Mouse (Mus musculus) fibroblast of lung, adult 2 months (primary cell): Measurements from ENCODE around the gene Cfap100.

ENCODE experiments used
- DNase-seq: peaks from one replicate; pipeline ENCODE4 v3.0.0-alpha.2; 2011; ENCODE audit warnings: low read depth

The Cfap100 gene

GRCm38 (mm10) chr6:90428380-90428974 is at the start of gene Cfap100:
Gene Cfap100, minus strand, starts transcription at chr6:90428797.
- peak; percentile 44 for DNase-seq

- no peak for DNase-seq
These were observed 48.4 kb upstream of the Cfap100 start for GRCm38 (mm10) chr6:90476941-90477518.

- DNase-seq, result no peak
These were observed 47.2 kb upstream of the Cfap100 start for GRCm38 (mm10) chr6:90475854-90476212.

GRCm38 (mm10) chr6:90475176-90475853 is 46.7 kb upstream of the Cfap100 start:
- no peak for DNase-seq

GRCm38 (mm10) chr6:90474361-90474750 is 45.8 kb upstream of the Cfap100 start:
- no peak for DNase-seq

- no peak for DNase-seq
These were observed 45.2 kb upstream of the Cfap100 start for GRCm38 (mm10) chr6:90473630-90474360.

- DNase-seq, result no peak
These were observed 44.1 kb upstream of the Cfap100 start for GRCm38 (mm10) chr6:90472697-90473096.

- DNase-seq, result no peak
These were observed 43.5 kb upstream of the Cfap100 start for GRCm38 (mm10) chr6:90472079-90472478.

- no peak for DNase-seq
These were observed 42.4 kb upstream of the Cfap100 start for GRCm38 (mm10) chr6:90470947-90471541.

GRCm38 (mm10) chr6:90470255-90470654 is 41.7 kb upstream of the Cfap100 start:
- no peak for DNase-seq

GRCm38 (mm10) chr6:90469041-90469440 is 40.4 kb upstream of the Cfap100 start:
- DNase-seq, result no peak

- DNase-seq, result no peak
These were observed 39.6 kb upstream of the Cfap100 start for GRCm38 (mm10) chr6:90468216-90468615.

GRCm38 (mm10) chr6:90466847-90467410 is 38.3 kb upstream of the Cfap100 start:
- DNase-seq, result no peak

GRCm38 (mm10) chr6:90466079-90466478 is 37.5 kb upstream of the Cfap100 start:
- DNase-seq, result peak; percentile 83

GRCm38 (mm10) chr6:90465028-90465640 is 36.5 kb upstream of the Cfap100 start:
- no peak for DNase-seq

GRCm38 (mm10) chr6:90463890-90464421 is 35.4 kb upstream of the Cfap100 start:
- no peak for DNase-seq

GRCm38 (mm10) chr6:90463228-90463862 is 34.7 kb upstream of the Cfap100 start:
- DNase-seq, result peak; percentile 91

- no peak for DNase-seq
These were observed 34.2 kb upstream of the Cfap100 start for GRCm38 (mm10) chr6:90462841-90463227.

- peak; percentile 51 for DNase-seq
These were observed 33.6 kb upstream of the Cfap100 start, which contains the start of gene Klf15 for GRCm38 (mm10) chr6:90462181-90462706. Gene Klf15, plus strand, starts transcription at chr6:90462576.

- no peak for DNase-seq
These were observed 33.2 kb upstream of the Cfap100 start for GRCm38 (mm10) chr6:90461771-90462170.

- no peak for DNase-seq
These were observed 32.6 kb upstream of the Cfap100 start for GRCm38 (mm10) chr6:90461181-90461580.
